9 mouse cellular contexts compared by ENCODE assay signal in genomic region chr4:152477106-152477465, GRCm38 (mm10). TPM values are rescaled to one million over a fixed set of nuclear protein-coding genes. Genes with fewer than 3 reads are reported as not detected.
A peak's percentile ranks its signal among the peaks of the same experiment; 100 is the strongest.
DNase-seq lines count a peak whose midpoint lies in the region; ATAC-seq and TF ChIP-seq lines count a peak whose summit lies in the region.
"Had no signal": no experiment of that assay in that cellular context is flagged by ENCODE, and none has a peak within 500 bp of the region (broad histone marks: within the 10 kb centered on the region; RNA-seq: fewer than 3 reads in every experiment).

No protein-coding gene starts in this region.

- TF ChIP-seq EP300 in liver, postnatal 0 days (IDR thresholded peaks at IDR 0.05; ENCODE audit: low read depth): no peak

- TF ChIP-seq CTCF in liver, postnatal 0 days (IDR thresholded peaks at IDR 0.05; ENCODE audit: low read depth): no peak

- H3K4me3 ChIP-seq in heart, embryonic 15.5 days: peak overlapping the region; percentile 66
- peak overlapping the region; percentile 85 to 86 for H3K4me3 ChIP-seq in ES-E14 (ENCODE audit: insufficient read depth in 1 of 2, low read depth in 1 of 2, low read length in 2 of 2, poor library complexity in 1 of 2, severe bottlenecking in 1 of 2)
- H3K4me3 ChIP-seq in forebrain, embryonic 16.5 days (replicated peaks; ENCODE audit: low read length): peak overlapping the region; percentile 92
- peak overlapping the region; percentile 51 for H3K4me3 ChIP-seq in liver, postnatal 0 days (ENCODE audit: low read depth, low read length)

- no peak for DNase-seq in heart, adult 11 months
- no peak for DNase-seq in ES-E14 (ENCODE audit: low read depth, low spot score)
- no peak for DNase-seq in liver, postnatal 0 days
- DNase-seq in retina, embryonic 14.5 days (ENCODE audit: low spot score): no peak
- no peak for DNase-seq in spleen, adult 18-20 months
- no peak for DNase-seq in ovary, postnatal 14 days (ENCODE audit: low spot score)

- peak overlapping the region; percentile 88 for H3K4me2 ChIP-seq in heart, embryonic 15.5 days
- peak overlapping the region; percentile 86 for H3K4me2 ChIP-seq in forebrain, embryonic 16.5 days (ENCODE audit: low read length)
- peak overlapping the region; percentile 69 for H3K4me2 ChIP-seq in liver, postnatal 0 days (ENCODE audit: low read depth, low read length)

- peaks cover 7% of the 10 kb centered on the region; the same call in 1 of the 2 replicates for H3K9me3 ChIP-seq in heart, embryonic 15.5 days (replicated peaks)
- no peaks in the 10 kb centered on the region for H3K9me3 ChIP-seq in ES-E14 (ENCODE audit: control insufficient read depth, insufficient read depth, low read depth, low read length)
- no peaks in the 10 kb centered on the region for H3K9me3 ChIP-seq in forebrain, embryonic 16.5 days (ENCODE audit: control insufficient read depth, low read length)
- no peaks in the 10 kb centered on the region for H3K9me3 ChIP-seq in liver, postnatal 0 days (ENCODE audit: low read length)

- no peak for ATAC-seq in heart, embryonic 15.5 days (replicated peaks; ENCODE audit: insufficient number of reproducible peaks, insufficient read depth, low FRiP score, low read depth)
- ATAC-seq in forebrain, embryonic 16.5 days: no peak
- ATAC-seq in liver, postnatal 0 days: no peak

- H3K9ac ChIP-seq in heart, embryonic 15.5 days: peak overlapping the region; percentile 58
- H3K9ac ChIP-seq in ES-E14 (ENCODE audit: insufficient read depth, low read depth, low read length, poor library complexity, severe bottlenecking): peak overlapping the region; percentile 57
- peak overlapping the region; percentile 74 for H3K9ac ChIP-seq in forebrain, embryonic 16.5 days (replicated peaks; ENCODE audit: low read depth, low read length)
- no peak overlapping the region for H3K9ac ChIP-seq in liver, postnatal 0 days (replicated peaks)

- WGBS in heart, embryonic 15.5 days: 1% methylated on average over 12 of the region's 21 CpGs
- WGBS in forebrain, embryonic 16.5 days: 0% methylated on average over 7 of the region's 21 CpGs
- WGBS in liver, postnatal 0 days (ENCODE audit: insufficient replicate concordance): under 1% methylated on average over 20 of the region's 21 CpGs

- H3K36me3 ChIP-seq in heart, embryonic 15.5 days: no peaks in the 10 kb centered on the region
- no peaks in the 10 kb centered on the region for H3K36me3 ChIP-seq in ES-E14 (ENCODE audit: control insufficient read depth, insufficient read depth, low read length, poor library complexity, severe bottlenecking)
- no peaks in the 10 kb centered on the region; the same call in 1 of the 2 replicates for H3K36me3 ChIP-seq in forebrain, embryonic 16.5 days (ENCODE audit: control insufficient read depth, insufficient read depth)
- H3K36me3 ChIP-seq in liver, postnatal 0 days (replicated peaks; ENCODE audit: insufficient read depth, low read length): no peaks in the 10 kb centered on the region

- H3K4me1 ChIP-seq in heart, embryonic 15.5 days (replicated peaks): peaks cover 19% of the 10 kb centered on the region
- H3K4me1 ChIP-seq in ES-E14 (ENCODE audit: control insufficient read depth in 2 of 2, insufficient read depth in 2 of 2, low read length in 2 of 2, poor library complexity in 1 of 2): peaks cover 0 to 21% of the 10 kb centered on the region in 2 experiments; a peak in 2 of 4 replicates
- H3K4me1 ChIP-seq in forebrain, embryonic 16.5 days (replicated peaks; ENCODE audit: control insufficient read depth, insufficient read depth, low read length): peaks cover 13% of the 10 kb centered on the region
- peaks cover 6% of the 10 kb centered on the region for H3K4me1 ChIP-seq in liver, postnatal 0 days (ENCODE audit: insufficient read depth)

- no peak overlapping the region for H3K27ac ChIP-seq in heart, embryonic 15.5 days
- no peak overlapping the region for H3K27ac ChIP-seq in ES-E14 (ENCODE audit: insufficient read depth, low read depth, low read length, poor library complexity, severe bottlenecking)
- no peak overlapping the region for H3K27ac ChIP-seq in forebrain, embryonic 16.5 days (ENCODE audit: low read length)
- H3K27ac ChIP-seq in liver, postnatal 0 days (ENCODE audit: low read depth): no peak overlapping the region

- H3K27me3 ChIP-seq in heart, embryonic 15.5 days: peaks cover 10% of the 10 kb centered on the region
- H3K27me3 ChIP-seq in forebrain, embryonic 16.5 days (replicated peaks; ENCODE audit: control insufficient read depth, insufficient read depth, low read length): no peaks in the 10 kb centered on the region
- peaks cover 20% of the 10 kb centered on the region for H3K27me3 ChIP-seq in liver, postnatal 0 days (ENCODE audit: insufficient read depth, low read length)
- H3K27me3 ChIP-seq: Patski had no signal

- in situ Hi-C loops in ES-E14 (cut with MboI; ENCODE audit: low sequenced_read_pairs in 2 of 2, unreplicated experiment in 2 of 2): no loop called here

TF ChIP-seq in ES-E14, 5 proteins besides CTCF, POLR2A, EP300 and RAD21:
- TF ChIP-seq ZC3H11A (IDR thresholded peaks at IDR 0.05; ENCODE audit: borderline replicate concordance, low read depth, low read length) (no peak), CHD2 (IDR thresholded peaks at IDR 0.05; ENCODE audit: low read depth, low read length) (no peak), MAFK (IDR thresholded peaks at IDR 0.05; ENCODE audit: insufficient read depth, low read depth, low read length) (no peak), HCFC1 (IDR thresholded peaks at IDR 0.05; ENCODE audit: borderline replicate concordance, insufficient read depth, low read length) (no peak), ZNF384 (IDR thresholded peaks at IDR 0.05; ENCODE audit: low read depth, low read length) (no peak)

RNA-seq across cellular contexts. Expression of gene Nphp4, which starts 0.6 kb away (rescaled TPM):
- polyA plus RNA-seq in heart, embryonic 15.5 days (2015; fragmentation: Nextera tagmentation; extraction: Ambion mirVana): 1.3 and 1.9 TPM in 2 replicates
- 2.5 and 3.1 TPM in 2 replicates for total RNA-seq in ES-E14 (2012; rRNA removed)
- polyA plus RNA-seq in forebrain, embryonic 16.5 days (2015; fragmentation: Nextera tagmentation; extraction: Ambion mirVana): 5.5 and 5.7 TPM in 2 replicates
- 0.06 and 0.09 TPM in 2 replicates for polyA plus RNA-seq in liver, postnatal 0 days (2015; fragmentation: Nextera tagmentation; extraction: Ambion mirVana)

RNA-seq across cellular contexts. Expression of gene Kcnab2, which starts 0.6 kb away (rescaled TPM):
- polyA plus RNA-seq in heart, embryonic 15.5 days (2015; fragmentation: Nextera tagmentation; extraction: Ambion mirVana): 3.6 and 15.2 TPM in 2 replicates
- 1.6 TPM in 2 replicates for total RNA-seq in ES-E14 (2012; rRNA removed)
- polyA plus RNA-seq in forebrain, embryonic 16.5 days (2015; fragmentation: Nextera tagmentation; extraction: Ambion mirVana): 15.1 and 19.2 TPM in 2 replicates
- polyA plus RNA-seq in liver, postnatal 0 days (2015; fragmentation: Nextera tagmentation; extraction: Ambion mirVana): 4.2 and 6.7 TPM in 2 replicates
